Mouse (Mus musculus) E14TG2a.4 (cell line): ENCODE measurements around the gene Sprr2i.

Source experiments
- CTCF ChIP-seq: conservative IDR thresholded peaks from 2 replicates; pipeline ENCODE4 v1.5.1; 2014; ENCODE audit warnings: low read length
- POU5F1 ChIP-seq: IDR thresholded peaks from 2 replicates; pipeline ENCODE4 v1.6.1; 2014; ENCODE audit warnings: low read length, borderline replicate concordance

- TF ChIP-seq CTCF (no peak), POU5F1 (no peak)
These were observed 42.9 kb upstream of the Sprr2i start, which contains the start of gene Sprr2f for GRCm38 (mm10) chr3:92364887-92365286.
